Mouse (Mus musculus) lung, adult 2 months (tissue): Measurements from ENCODE around the gene Oat. TPM values are rescaled to one million over a fixed set of nuclear protein-coding genes. Genes with fewer than 3 reads are reported as not detected.
A peak's percentile ranks its signal among the peaks of the same experiment; 100 is the strongest.

Experiments used
- DNase-seq: peaks from one replicate; pipeline ENCODE4 v3.0.0; 2022
- H3K4me1 ChIP-seq: fragments of 200-500 bp; 2 replicates; pipeline ENCODE4 v1.6.1; 2011; ENCODE audit warnings: low read length; ENCODE audit not compliant: control insufficient read depth, insufficient read depth
- H3K4me3 ChIP-seq: fragments of 200-500 bp; replicated peaks from 2 replicates; pipeline ENCODE3; 2011; ENCODE audit warnings: low read depth, mild to moderate bottlenecking, control low read depth, low read length; ENCODE audit errors: extremely low read depth
- CTCF ChIP-seq: fragments of 200-500 bp; IDR thresholded peaks from 2 replicates; pipeline ENCODE4 v1.5.1; 2011; ENCODE audit warnings: mild to moderate bottlenecking, low read length, control low read depth; ENCODE audit not compliant: insufficient read depth
- POLR2A ChIP-seq: fragments of 200-500 bp; IDR thresholded peaks from 2 replicates; pipeline ENCODE4 v1.6.1; 2011; ENCODE audit warnings: low read depth, mild to moderate bottlenecking, control low read depth, low read length, borderline replicate concordance; ENCODE audit errors: extremely low read depth
- WGBS: fragments of 180-500 bp; shearing (Covaris S2); methylation state at CpG from one replicate; pipeline ENCODE4 v1.1.7; 2018; 5-methylcytosine and 5-hydroxymethylcytosine counted together
- polyA plus RNA-seq: library from polyadenylated mRNA; depleted of rRNA; stranded (reverse); fragments of >200 nt; gene quantifications from 2 replicates; pipeline ENCODE4 v1.2.3, GENCODE M21; 2012

The Oat gene
- polyA plus RNA-seq, 1 experiment, result 152 TPM

DNA sequence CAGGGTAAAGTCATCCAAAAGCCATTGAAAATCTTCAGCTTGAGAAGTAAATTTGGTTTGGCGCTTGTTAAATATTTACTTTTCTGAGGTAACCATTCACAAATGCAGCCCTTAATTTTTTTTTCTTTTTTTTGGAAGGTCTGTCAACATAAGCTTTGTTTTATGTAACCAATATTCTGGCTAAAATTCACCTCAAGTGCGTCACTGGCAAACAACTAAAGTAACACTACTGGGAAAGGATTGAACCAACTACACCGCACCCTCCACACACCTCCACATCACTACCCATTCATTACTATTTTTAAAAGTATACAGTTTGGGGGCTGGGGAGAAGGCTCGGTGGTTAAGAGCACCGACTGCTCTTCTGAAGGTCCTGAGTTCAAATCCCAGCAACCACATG lies 1.6 kb downstream of the Oat start:
- 63% methylated on average over 5 of the region's 5 CpGs for WGBS
- no peak for TF ChIP-seq CTCF
- TF ChIP-seq POLR2A, result no peak
- Histone ChIP-seq H3K4me1 (peaks cover 6% of the 10 kb centered on the region), H3K4me3 (no peak overlapping the region)
- DNase-seq, result no peak

DNA sequence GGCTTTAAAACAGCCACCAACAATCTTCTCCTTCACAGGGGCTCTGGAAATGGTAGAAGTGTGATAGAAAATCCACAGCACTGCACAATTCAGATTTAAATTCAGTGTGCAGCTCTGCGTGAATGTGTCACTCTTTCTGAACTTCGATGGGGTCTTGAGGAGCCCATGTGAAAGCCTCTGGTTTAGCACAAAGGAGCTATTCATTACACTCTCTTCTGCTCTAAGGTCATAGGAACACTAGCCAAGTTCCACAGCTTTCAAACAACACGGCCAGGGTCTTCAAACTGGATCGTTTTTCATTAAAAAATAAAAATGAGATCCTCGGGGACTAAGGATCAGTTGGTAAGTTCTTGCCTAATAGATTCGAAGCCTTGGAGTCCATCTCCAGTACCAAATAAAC lies 3.0 kb downstream of the Oat start:
- Histone ChIP-seq H3K4me3 (no peak overlapping the region), H3K4me1 (peaks cover 9% of the 10 kb centered on the region)
- DNase-seq, result no peak
- 56% methylated on average over 6 of the region's 6 CpGs for WGBS
- TF ChIP-seq CTCF (no peak), POLR2A (no peak)

DNA sequence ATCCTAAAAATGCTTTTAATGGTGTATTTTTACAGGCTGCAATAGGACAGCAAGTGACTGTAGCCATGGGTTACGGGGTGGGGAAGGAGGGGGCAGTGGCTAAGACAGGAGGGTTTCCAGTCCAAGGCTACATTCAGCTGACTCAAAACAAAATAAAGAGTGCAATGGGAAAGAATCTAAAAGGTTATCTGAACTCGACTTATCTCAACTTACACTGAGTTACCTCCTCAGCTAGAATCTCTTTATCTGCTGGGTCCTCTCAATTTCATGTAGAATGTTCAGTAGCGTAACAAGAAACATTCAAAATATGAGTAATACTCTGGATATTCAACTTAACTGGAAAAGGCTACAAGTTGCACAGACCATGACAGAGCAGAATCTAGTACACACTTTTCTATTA lies 3.5 kb downstream of the Oat start:
- TF ChIP-seq CTCF, result no peak
- no peak for TF ChIP-seq POLR2A
- 52% methylated on average over 3 of the region's 3 CpGs for WGBS
- H3K4me3 ChIP-seq, result no peak overlapping the region
- peaks cover 9% of the 10 kb centered on the region for H3K4me1 ChIP-seq
- DNase-seq, result no peak

DNA sequence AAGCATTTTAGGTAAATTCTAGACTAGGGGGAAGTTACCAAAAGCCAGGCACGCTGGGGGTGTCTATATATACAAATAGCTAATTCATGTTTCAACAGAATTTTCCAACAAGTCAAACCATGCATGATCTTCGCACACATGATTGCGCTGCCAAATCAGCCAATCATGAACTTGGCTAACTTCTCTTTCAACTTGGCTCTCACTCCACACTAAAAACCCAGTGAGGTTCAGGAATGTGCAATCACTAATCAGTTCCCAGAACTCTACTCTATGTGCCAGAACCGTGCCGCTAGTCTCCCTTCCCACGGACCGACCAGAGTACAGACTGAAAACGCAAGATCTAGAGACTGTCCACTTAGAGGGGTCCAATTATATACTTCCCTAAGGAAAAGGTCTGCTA lies 4.7 kb downstream of the Oat start:
- DNase-seq, result no peak
- WGBS, result 50% methylated on average over 8 of the region's 8 CpGs
- TF ChIP-seq CTCF, result no peak
- TF ChIP-seq POLR2A, result no peak
- peaks cover 6% of the 10 kb centered on the region for H3K4me1 ChIP-seq
- H3K4me3 ChIP-seq, result peak overlapping the region; percentile 19

DNA sequence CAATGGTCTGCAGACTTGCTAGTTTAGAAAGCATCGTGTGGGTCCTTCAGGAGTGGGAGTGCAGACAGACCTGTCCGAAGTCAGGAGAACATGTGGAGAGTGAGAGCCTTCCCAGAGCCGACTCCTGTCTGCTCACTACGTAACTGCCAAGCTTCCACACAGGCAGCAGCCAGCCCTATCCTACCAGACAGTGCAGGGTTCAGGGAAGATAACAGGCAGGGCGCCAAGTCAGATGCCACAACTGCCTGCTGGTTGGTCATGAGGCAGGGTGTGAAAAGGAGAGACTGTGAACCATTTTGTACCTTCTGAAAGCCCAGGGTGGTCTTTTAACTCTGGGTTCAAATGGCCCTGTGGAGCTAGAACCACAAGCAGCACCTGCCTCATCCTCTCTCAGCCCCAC lies 6.1 kb downstream of the Oat start:
- no peak for TF ChIP-seq CTCF
- TF ChIP-seq POLR2A, result no peak
- peaks cover 5% of the 10 kb centered on the region for H3K4me1 ChIP-seq
- no peak for DNase-seq
- WGBS, result 72% methylated on average over 5 of the region's 5 CpGs
- no peak overlapping the region for H3K4me3 ChIP-seq

DNA sequence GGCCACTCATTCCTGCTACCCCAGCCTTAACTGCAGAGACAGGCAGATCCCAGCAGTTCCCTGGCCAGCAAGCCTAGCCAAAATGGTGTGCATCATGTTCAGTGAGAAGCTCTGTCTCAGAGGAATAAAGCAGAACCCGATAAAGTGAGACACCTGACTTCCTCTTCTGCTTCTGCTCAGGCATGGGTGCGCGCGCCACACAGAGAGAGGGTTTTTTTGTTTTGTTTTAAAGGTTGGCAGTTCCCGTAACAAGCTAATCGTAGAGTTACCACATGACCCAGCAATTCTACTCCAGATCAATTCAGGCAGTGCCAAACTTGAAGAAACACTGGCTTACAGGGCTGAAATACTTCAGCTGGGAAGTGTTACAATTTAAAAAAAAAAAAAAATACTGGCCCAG lies 7.4 kb downstream of the Oat start:
- H3K4me1 ChIP-seq, result peaks cover 5% of the 10 kb centered on the region
- 64% methylated on average over 6 of the region's 6 CpGs for WGBS
- no peak for DNase-seq

DNA sequence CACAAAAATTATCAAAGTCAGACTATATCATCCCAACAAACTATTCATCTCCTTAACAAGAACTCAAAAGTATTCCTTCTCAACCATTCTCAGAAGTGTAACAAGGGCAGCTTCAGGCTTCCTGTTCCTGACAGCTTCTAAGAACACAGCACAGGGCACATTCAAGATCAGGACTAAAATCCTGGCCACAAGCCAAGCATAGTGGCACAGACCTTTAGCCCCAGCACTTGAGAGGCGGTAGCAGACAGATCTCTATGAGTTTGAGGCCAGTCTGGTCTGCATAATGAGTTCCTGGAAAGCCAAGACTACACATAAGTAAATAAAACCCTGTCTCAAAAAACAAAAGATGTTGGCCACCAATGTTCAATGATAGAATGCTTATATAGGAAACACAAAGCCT lies 10.4 kb downstream of the Oat start:
- DNase-seq, result no peak
- TF ChIP-seq POLR2A (no peak), CTCF (no peak)
- peaks cover 5% of the 10 kb centered on the region for H3K4me1 ChIP-seq
- H3K4me3 ChIP-seq, result no peak overlapping the region
- 50% methylated on average over 1 of the region's 1 CpGs for WGBS

More for the DNA sequence above, 7.4 kb downstream of the Oat start:
- no peak overlapping the region for H3K4me3 ChIP-seq
- TF ChIP-seq CTCF, result no peak
- no peak for TF ChIP-seq POLR2A

DNA sequence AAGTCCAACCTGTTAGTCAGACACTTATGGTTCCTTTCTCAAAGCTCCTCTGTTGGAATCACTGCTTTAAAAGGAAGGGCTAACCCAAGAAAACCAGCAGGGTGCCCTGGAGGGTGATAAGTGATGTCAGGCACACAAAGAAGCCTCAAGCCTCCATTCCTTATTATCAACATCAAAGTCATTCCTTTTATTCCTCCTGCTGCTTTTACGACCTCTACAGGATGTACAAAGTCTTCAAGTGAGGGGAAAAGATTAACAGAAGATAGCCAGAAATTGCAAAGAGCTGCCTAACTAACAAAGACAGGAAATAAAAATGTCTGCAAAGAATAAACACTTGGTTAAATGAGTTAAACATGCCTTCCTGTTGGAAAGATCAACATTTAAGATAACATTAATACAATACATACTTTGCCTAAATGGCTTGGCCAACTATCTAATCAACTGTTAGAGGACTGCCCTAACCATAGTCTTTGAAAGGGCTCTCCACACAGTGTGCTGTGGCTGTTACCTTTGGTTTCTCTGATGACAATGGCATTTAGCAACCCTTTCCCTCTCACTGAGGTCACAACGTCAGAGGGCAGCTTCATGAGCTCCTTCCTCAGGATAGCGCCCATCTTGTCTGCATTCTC lies 16.9 kb downstream of the Oat start:
- WGBS, result 41% methylated on average over 3 of the region's 3 CpGs
- no peak overlapping the region for H3K4me3 ChIP-seq
- no peak for DNase-seq
- peaks cover 5% of the 10 kb centered on the region; the same call in 1 of the 2 replicates for H3K4me1 ChIP-seq
- TF ChIP-seq POLR2A, result no peak

DNA sequence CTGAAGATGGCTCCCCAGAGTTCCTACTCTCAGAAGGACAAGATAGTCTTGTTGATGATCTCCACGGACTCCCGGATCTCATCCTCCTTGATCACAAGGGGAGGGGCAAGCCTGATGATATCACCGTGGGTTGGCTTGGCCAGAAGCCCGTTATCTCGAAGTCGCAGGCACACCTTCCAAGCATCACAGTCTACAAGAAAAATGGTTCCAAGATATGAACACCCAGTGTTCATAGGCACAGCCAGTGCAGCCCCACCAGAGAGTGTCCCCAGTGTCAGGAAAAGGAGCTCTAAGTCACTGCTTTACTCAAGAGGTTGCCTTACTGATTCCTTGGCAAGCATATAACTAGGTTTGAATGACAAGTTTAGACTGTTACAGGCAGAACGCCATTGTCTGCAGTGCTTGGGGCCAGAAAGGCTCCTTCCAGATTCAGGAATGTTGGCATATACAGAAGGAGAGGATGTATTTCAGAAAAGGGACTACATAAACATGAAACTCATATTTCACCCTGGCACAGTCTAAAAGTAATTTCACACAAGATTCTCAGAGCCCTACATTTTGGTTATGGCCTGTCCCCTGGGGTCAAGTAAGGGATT lies 18.0 kb downstream of the Oat start:
- TF ChIP-seq CTCF (no peak), POLR2A (no peak)
- no peak for DNase-seq
- Histone ChIP-seq H3K4me3 (no peak overlapping the region), H3K4me1 (peaks cover 5% of the 10 kb centered on the region; the same call in 1 of the 2 replicates)
- 51% methylated on average over 7 of the region's 7 CpGs for WGBS

DNA sequence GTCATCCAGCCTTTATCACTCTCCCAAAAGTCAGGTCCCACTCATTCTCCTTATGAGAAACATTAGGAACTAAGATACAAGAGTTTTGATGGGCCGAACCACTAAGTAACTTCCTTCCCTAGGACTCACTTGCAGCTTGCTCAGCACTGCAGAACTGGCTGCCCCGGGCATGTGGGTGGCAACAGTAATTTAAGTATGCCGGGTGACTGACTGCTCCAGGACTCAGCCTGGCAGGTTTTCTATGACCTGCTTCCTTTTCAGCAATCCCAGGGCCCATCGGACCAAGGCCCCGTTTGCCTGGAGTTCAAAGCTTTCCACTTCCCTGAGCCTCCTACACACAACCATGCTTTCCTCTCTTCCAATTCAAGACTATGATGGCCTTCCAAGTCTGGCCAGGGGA lies 19.6 kb downstream of the Oat start:
- no peak for DNase-seq
- Histone ChIP-seq H3K4me1 (peaks cover 5% of the 10 kb centered on the region; the same call in 1 of the 2 replicates), H3K4me3 (no peak overlapping the region)
- TF ChIP-seq CTCF (no peak), POLR2A (no peak)
- 83% methylated on average over 5 of the region's 5 CpGs for WGBS
